Mouse (Mus musculus) forebrain, embryonic 15.5 days (tissue): Measurements from ENCODE around the gene 3110021N24Rik. TPM values are rescaled to one million over a fixed set of nuclear protein-coding genes. Genes with fewer than 3 reads are reported as not detected.
"Not testable (repeated sequence)": the region's sequence is repeated elsewhere in the genome, so short reads cannot be mapped to it uniquely, and the experiment has no call there.

Experiments
- ATAC-seq: fragments of 200-750 bp; cut with Nextera tagmentation; replicated peaks from 2 replicates; pipeline ENCODE4 v1.8.0; 2017; ENCODE audit warnings: mild to moderate bottlenecking, moderate TSS enrichment, moderate library complexity
- H3K27ac ChIP-seq: fragments of 300-500 bp; sonication (generic); replicated peaks from 2 replicates; pipeline ENCODE4 v1.5.1; 2015; ENCODE audit warnings: mild to moderate bottlenecking, inconsistent platforms
- H3K27me3 ChIP-seq: fragments of 300-500 bp; sonication (generic); 2 replicates; pipeline ENCODE4 v1.6.1; 2015; ENCODE audit warnings: inconsistent platforms
- H3K36me3 ChIP-seq: fragments of 300-500 bp; sonication (generic); 2 replicates; pipeline ENCODE4 v1.6.1; 2015; ENCODE audit warnings: mild to moderate bottlenecking, inconsistent platforms
- H3K4me1 ChIP-seq: fragments of 300-500 bp; sonication (generic); 2 replicates; pipeline ENCODE4 v1.6.1; 2015; ENCODE audit warnings: inconsistent platforms
- H3K4me2 ChIP-seq: fragments of 300-500 bp; sonication (generic); replicated peaks from 2 replicates; pipeline ENCODE4 v1.6.1; 2015; ENCODE audit warnings: mild to moderate bottlenecking, inconsistent platforms
- H3K4me3 ChIP-seq: fragments of 300-500 bp; sonication (generic); 2 replicates; pipeline ENCODE4 v1.5.1; 2015; ENCODE audit warnings: mild to moderate bottlenecking, inconsistent platforms
- H3K9ac ChIP-seq: fragments of 300-500 bp; sonication (generic); replicated peaks from 2 replicates; pipeline ENCODE4 v1.6.1; 2015; ENCODE audit warnings: mild to moderate bottlenecking, inconsistent platforms
- H3K9me3 ChIP-seq: fragments of 300-500 bp; sonication (generic); 2 replicates; pipeline ENCODE4 v1.6.1; 2016; ENCODE audit warnings: inconsistent platforms
- WGBS: fragments of 180-500 bp; shearing (Covaris S2); methylation state at CpG from one replicate; pipeline ENCODE4 v1.1.7; 2015; ENCODE audit warnings: mixed read lengths; 5-methylcytosine and 5-hydroxymethylcytosine counted together
- polyA plus RNA-seq: library from polyadenylated mRNA; unstranded; fragments of >200 nt; fragmentation: Nextera tagmentation; extraction: Ambion mirVana; gene quantifications from 2 replicates; pipeline ENCODE4 v1.2.1, GENCODE M21; 2015

Gene 3110021N24Rik
- 2.0 and 2.1 TPM in 2 replicates for polyA plus RNA-seq

- Histone ChIP-seq H3K36me3 (peaks cover 11% of the 10 kb centered on the region; the same call in 1 of the 2 replicates), H3K9me3 (no peaks in the 10 kb centered on the region), H3K27ac (no peak within 1 kb of the TSS), H3K4me1 (no peaks in the 10 kb centered on the region), H3K4me2 (no peak within 1 kb of the TSS), H3K4me3 (no peak within 1 kb of the TSS), H3K9ac (no peak within 1 kb of the TSS), H3K27me3 (no peaks in the 10 kb centered on the region)
- no peak for ATAC-seq
- 76% methylated on average over 5 of the region's 5 CpGs for WGBS
Observed at GRCm38 (mm10) chr4:108719349-108719748, at the start of gene 3110021N24Rik. Gene 3110021N24Rik, plus strand, starts transcription at chr4:108719649.

GRCm38 (mm10) chr4:108686156-108686555, 33.3 kb upstream of the 3110021N24Rik start:
- H3K4me1 ChIP-seq = no peaks in the 10 kb centered on the region
- no peak overlapping the region for H3K9ac ChIP-seq
- H3K4me3 ChIP-seq = no peak overlapping the region
- H3K27ac ChIP-seq = no peak overlapping the region
- no peak overlapping the region for H3K4me2 ChIP-seq
- H3K36me3 ChIP-seq = peaks cover 20% of the 10 kb centered on the region
- 51% methylated on average over 3 of the region's 3 CpGs for WGBS
- no peak for ATAC-seq
- H3K9me3 ChIP-seq = no peaks in the 10 kb centered on the region
- H3K27me3 ChIP-seq = no peaks in the 10 kb centered on the region

- not testable (repeated sequence) for ATAC-seq, H3K27ac ChIP-seq, H3K9me3 ChIP-seq, H3K4me3 ChIP-seq, H3K9ac ChIP-seq, H3K4me1 ChIP-seq, H3K27me3 ChIP-seq, H3K4me2 ChIP-seq
- peaks cover 19% of the 10 kb centered on the region for H3K36me3 ChIP-seq
- WGBS = 90% methylated on average over 6 of the region's 7 CpGs
Observed at GRCm38 (mm10) chr4:108687098-108687497, 32.4 kb upstream of the 3110021N24Rik start.

- WGBS = 94% methylated on average over 3 of the region's 3 CpGs
- H3K9ac ChIP-seq = no peak overlapping the region
- no peaks in the 10 kb centered on the region for H3K27me3 ChIP-seq
- no peak overlapping the region for H3K4me2 ChIP-seq
- H3K27ac ChIP-seq = no peak overlapping the region
- no peak for ATAC-seq
- H3K36me3 ChIP-seq = peaks cover 14% of the 10 kb centered on the region
- no peaks in the 10 kb centered on the region for H3K9me3 ChIP-seq
- H3K4me3 ChIP-seq = no peak overlapping the region
- no peaks in the 10 kb centered on the region for H3K4me1 ChIP-seq
Observed at GRCm38 (mm10) chr4:108690479-108690878, 29.0 kb upstream of the 3110021N24Rik start.

GRCm38 (mm10) chr4:108691469-108691868, 28.0 kb upstream of the 3110021N24Rik start:
- Histone ChIP-seq H3K27me3 (no peaks in the 10 kb centered on the region), H3K4me2 (no peak overlapping the region), H3K9me3 (no peaks in the 10 kb centered on the region), H3K4me3 (no peak overlapping the region), H3K9ac (no peak overlapping the region), H3K4me1 (no peaks in the 10 kb centered on the region), H3K36me3 (peaks cover 14% of the 10 kb centered on the region), H3K27ac (no peak overlapping the region)
- no peak for ATAC-seq

GRCm38 (mm10) chr4:108696934-108697333, 22.5 kb upstream of the 3110021N24Rik start:
- 60% methylated on average over 3 of the region's 3 CpGs for WGBS
- ATAC-seq = no peak
- H3K4me1 ChIP-seq = no peaks in the 10 kb centered on the region
- H3K36me3 ChIP-seq = no peaks in the 10 kb centered on the region
- H3K27ac ChIP-seq = no peak overlapping the region
- H3K27me3 ChIP-seq = no peaks in the 10 kb centered on the region
- no peaks in the 10 kb centered on the region for H3K9me3 ChIP-seq
- no peak overlapping the region for H3K9ac ChIP-seq
- H3K4me2 ChIP-seq = no peak overlapping the region
- no peak overlapping the region for H3K4me3 ChIP-seq

GRCm38 (mm10) chr4:108708209-108708608, 11.2 kb upstream of the 3110021N24Rik start:
- H3K4me3 ChIP-seq = no peak overlapping the region
- no peaks in the 10 kb centered on the region for H3K27me3 ChIP-seq
- no peaks in the 10 kb centered on the region for H3K9me3 ChIP-seq
- H3K4me2 ChIP-seq = no peak overlapping the region
- no peaks in the 10 kb centered on the region for H3K4me1 ChIP-seq
- no peak overlapping the region for H3K9ac ChIP-seq
- ATAC-seq = no peak
- no peak overlapping the region for H3K27ac ChIP-seq
- WGBS = 79% methylated on average over 5 of the region's 5 CpGs
- H3K36me3 ChIP-seq = no peaks in the 10 kb centered on the region; the same call in 1 of the 2 replicates

- H3K27ac ChIP-seq = no peak overlapping the region
- 84% methylated on average over 3 of the region's 3 CpGs for WGBS
Observed at GRCm38 (mm10) chr4:108721245-108721784, 1.9 kb downstream of the 3110021N24Rik start.

GRCm38 (mm10) chr4:108724102-108724501, 4.7 kb downstream of the 3110021N24Rik start:
- Histone ChIP-seq H3K4me3 (no peak overlapping the region), H3K27ac (no peak overlapping the region), H3K4me2 (no peak overlapping the region), H3K9ac (no peak overlapping the region), H3K27me3 (no peaks in the 10 kb centered on the region), H3K9me3 (no peaks in the 10 kb centered on the region), H3K4me1 (no peaks in the 10 kb centered on the region), H3K36me3 (peaks cover 7% of the 10 kb centered on the region; the same call in 1 of the 2 replicates)
- ATAC-seq = no peak
- WGBS = 87% methylated on average over 2 of the region's 2 CpGs

More at GRCm38 (mm10) chr4:108721245-108721784, 1.9 kb downstream of the 3110021N24Rik start:
- Histone ChIP-seq H3K27me3 (no peaks in the 10 kb centered on the region), H3K9me3 (no peaks in the 10 kb centered on the region), H3K4me3 (no peak overlapping the region), H3K9ac (no peak overlapping the region), H3K4me2 (no peak overlapping the region), H3K4me1 (no peaks in the 10 kb centered on the region), H3K36me3 (peaks cover 11% of the 10 kb centered on the region; the same call in 1 of the 2 replicates)
- no peak for ATAC-seq

- Histone ChIP-seq H3K9me3 (no peaks in the 10 kb centered on the region), H3K27ac (no peak overlapping the region), H3K4me2 (no peak overlapping the region), H3K9ac (no peak overlapping the region), H3K4me3 (no peak overlapping the region), H3K36me3 (no peaks in the 10 kb centered on the region), H3K4me1 (no peaks in the 10 kb centered on the region), H3K27me3 (no peaks in the 10 kb centered on the region)
- ATAC-seq = no peak
- 85% methylated on average over 1 of the region's 1 CpGs for WGBS
Observed at GRCm38 (mm10) chr4:108730450-108730849, 11.0 kb downstream of the 3110021N24Rik start.

GRCm38 (mm10) chr4:108731582-108731981, 12.1 kb downstream of the 3110021N24Rik start:
- Histone ChIP-seq H3K27me3 (no peaks in the 10 kb centered on the region), H3K9me3 (no peaks in the 10 kb centered on the region), H3K4me2 (no peak overlapping the region), H3K36me3 (no peaks in the 10 kb centered on the region), H3K4me1 (no peaks in the 10 kb centered on the region), H3K4me3 (no peak overlapping the region), H3K27ac (no peak overlapping the region), H3K9ac (no peak overlapping the region)
- 42% methylated on average over 3 of the region's 3 CpGs for WGBS
- ATAC-seq = no peak

GRCm38 (mm10) chr4:108746160-108746873, 26.9 kb downstream of the 3110021N24Rik start:
- WGBS = 98% methylated on average over 3 of the region's 3 CpGs

More at GRCm38 (mm10) chr4:108746160-108746873, 26.9 kb downstream of the 3110021N24Rik start:
- ATAC-seq = no peak
- H3K27me3 ChIP-seq = no peaks in the 10 kb centered on the region
- no peak overlapping the region for H3K4me2 ChIP-seq
- H3K4me1 ChIP-seq = no peaks in the 10 kb centered on the region
- H3K4me3 ChIP-seq = no peak overlapping the region
- H3K36me3 ChIP-seq = no peaks in the 10 kb centered on the region
- H3K27ac ChIP-seq = no peak overlapping the region
- no peaks in the 10 kb centered on the region for H3K9me3 ChIP-seq
- no peak overlapping the region for H3K9ac ChIP-seq
